Mouse (Mus musculus) G1E-ER4 (cell line): ENCODE measurements around the gene Gm7233. TPM values are rescaled to one million over a fixed set of nuclear protein-coding genes. Genes with fewer than 3 reads are reported as not detected.
"Not testable (repeated sequence)": the region's sequence is repeated elsewhere in the genome, so short reads cannot be mapped to it uniquely, and the experiment has no call there.

Source experiments
- GATA1 ChIP-seq: IDR thresholded peaks from one replicate; pipeline ENCODE4 v1.8.0; 2012; ENCODE audit warnings: low read length, inconsistent platforms
- polyA plus RNA-seq: library from polyadenylated mRNA; stranded (reverse); fragments of >175 nt; gene quantifications from 2 replicates; pipeline ENCODE4 v1.2.3, GENCODE M21; 2012

The Gm7233 gene
- not detected in 2 replicates for polyA plus RNA-seq

DNA sequence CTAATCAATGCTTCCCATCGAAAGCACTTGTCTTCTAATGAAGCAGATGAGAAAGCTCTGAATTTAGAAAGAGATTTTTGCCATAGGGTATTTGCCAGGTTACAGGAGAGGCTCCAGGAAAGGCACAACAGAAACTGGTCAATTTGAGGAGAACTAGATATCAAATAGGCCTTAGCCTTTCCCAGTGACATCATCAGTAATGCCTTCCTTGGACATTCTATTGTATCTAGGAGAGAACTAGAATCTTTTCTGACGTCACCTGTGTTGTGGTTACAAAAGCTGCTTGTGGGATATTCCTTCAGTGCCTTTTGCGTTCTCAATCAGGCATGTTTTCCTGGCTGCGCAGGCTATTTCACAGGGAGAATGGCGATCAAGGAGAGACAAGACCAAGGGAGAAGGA lies at the start of gene Gm7233:
Gm7233 (plus strand) TSS at position 301 of the 400 bp plus-strand sequence.
- TF ChIP-seq GATA1, result not testable (repeated sequence)

DNA sequence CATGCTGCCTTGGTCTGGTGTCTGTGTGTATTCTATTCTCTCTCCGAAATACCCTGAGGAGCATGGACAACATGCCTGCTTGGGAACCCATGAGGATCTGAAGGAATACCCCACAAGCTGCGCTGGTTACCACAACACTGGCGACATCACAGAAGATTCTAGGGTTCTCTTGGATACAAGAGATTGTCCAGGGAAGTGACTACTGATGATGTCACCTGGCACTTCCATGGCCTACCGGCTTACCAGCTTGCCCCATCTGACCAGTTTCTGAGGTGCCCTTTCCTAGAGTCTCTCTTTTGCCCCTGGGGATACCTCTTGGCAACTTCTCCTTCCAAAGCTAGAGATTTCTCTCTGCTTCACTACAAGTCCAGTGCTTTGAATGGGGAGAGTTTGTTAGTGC lies 55.5 kb downstream of the Gm7233 start, which contains the start of gene Gm8122:
Gm8122 (minus strand) TSS at position 101 of the 400 bp plus-strand sequence.
- not testable (repeated sequence) for TF ChIP-seq GATA1

Other genes with a start within 250 kb of the Gm7233 start
- not detected in 2 replicates for gene Gm8082, start 186.2 kb upstream of the Gm7233 start, polyA plus RNA-seq
- gene Gm10376, start 164.2 kb upstream of the Gm7233 start, polyA plus RNA-seq, result not detected in 2 replicates
- not detected in 2 replicates for gene Gm8094, start 103.2 kb upstream of the Gm7233 start, polyA plus RNA-seq
- gene Gm8104, start 79.3 kb upstream of the Gm7233 start, polyA plus RNA-seq, result not detected in 2 replicates
- not detected in 2 replicates for gene Gm8122, start 55.4 kb downstream of the Gm7233 start, polyA plus RNA-seq
- gene Gm8126, start 78.8 kb downstream of the Gm7233 start, polyA plus RNA-seq, result not detected in 2 replicates
- gene Gm9732, start 95.2 kb downstream of the Gm7233 start, polyA plus RNA-seq, result 1.9 and 5.8 TPM in 2 replicates
- gene Gm8127, start 114.0 kb downstream of the Gm7233 start, polyA plus RNA-seq, result not detected in 2 replicates
- gene 1700001F09Rik, start 167.9 kb downstream of the Gm7233 start, polyA plus RNA-seq, result not detected in 2 replicates
- gene Gm8138, start 236.5 kb downstream of the Gm7233 start, polyA plus RNA-seq, result not detected in 2 replicates